Mouse (Mus musculus): Measurements from ENCODE around the gene 9130230L23Rik. TPM values are rescaled to one million over a fixed set of nuclear protein-coding genes. Genes with fewer than 3 reads are reported as not detected.

Gene 9130230L23Rik
- 1.0 TPM in 2 replicates for polyA plus RNA-seq (2012; ENCODE audit: insufficient read depth, insufficient read length, missing spikeins)

- Histone ChIP-seq H3K27ac (ENCODE audit: insufficient read depth, low read depth, low read length) (peak within 1 kb of the TSS; percentile 17; the same call in 1 of the 2 replicates), H3K4me1 (ENCODE audit: control insufficient read depth, insufficient read depth, low read length) (peaks cover 13% of the 10 kb centered on the region), H3K4me3 (ENCODE audit: insufficient read depth, low read length) (peak within 1 kb of the TSS; percentile 36)
- TF ChIP-seq POLR2A (IDR thresholded peaks at IDR 0.05; ENCODE audit: borderline replicate concordance, low read depth, low read length) (no peak), CTCF (IDR thresholded peaks at IDR 0.05; ENCODE audit: low read depth, low read length) (no peak)
Measured at GRCm38 (mm10) chr5:66004134-66004925, at the start of gene 9130230L23Rik. Gene 9130230L23Rik (minus strand): TSS chr5:66004285.

- Histone ChIP-seq H3K27ac (ENCODE audit: insufficient read depth, low read depth, low read length) (no peak overlapping the region), H3K4me3 (ENCODE audit: insufficient read depth, low read length) (no peak overlapping the region), H3K4me1 (ENCODE audit: control insufficient read depth, insufficient read depth, low read length) (peaks cover 23% of the 10 kb centered on the region)
- TF ChIP-seq CTCF (IDR thresholded peaks at IDR 0.05; ENCODE audit: low read depth, low read length) (no peak), POLR2A (IDR thresholded peaks at IDR 0.05; ENCODE audit: borderline replicate concordance, low read depth, low read length) (no peak)
Measured at GRCm38 (mm10) chr5:66052777-66053548, 48.9 kb upstream of the 9130230L23Rik start.

- Histone ChIP-seq H3K27ac (ENCODE audit: insufficient read depth, low read depth, low read length) (no peak overlapping the region), H3K4me3 (ENCODE audit: insufficient read depth, low read length) (no peak overlapping the region), H3K4me1 (ENCODE audit: control insufficient read depth, insufficient read depth, low read length) (peaks cover 35% of the 10 kb centered on the region)
- TF ChIP-seq POLR2A (IDR thresholded peaks at IDR 0.05; ENCODE audit: borderline replicate concordance, low read depth, low read length) (no peak), CTCF (IDR thresholded peaks at IDR 0.05; ENCODE audit: low read depth, low read length) (no peak)
Measured at GRCm38 (mm10) chr5:66050841-66051240, 46.8 kb upstream of the 9130230L23Rik start.

GRCm38 (mm10) chr5:66046356-66046755 lies 42.3 kb upstream of the 9130230L23Rik start:
- Histone ChIP-seq H3K4me1 (ENCODE audit: control insufficient read depth, insufficient read depth, low read length) (peaks cover 28% of the 10 kb centered on the region), H3K4me3 (ENCODE audit: insufficient read depth, low read length) (no peak overlapping the region), H3K27ac (ENCODE audit: insufficient read depth, low read depth, low read length) (no peak overlapping the region)
- no peak for TF ChIP-seq POLR2A (IDR thresholded peaks at IDR 0.05; ENCODE audit: borderline replicate concordance, low read depth, low read length)
- TF ChIP-seq CTCF (IDR thresholded peaks at IDR 0.05; ENCODE audit: low read depth, low read length) = no peak

GRCm38 (mm10) chr5:66043897-66044296 lies 39.8 kb upstream of the 9130230L23Rik start:
- TF ChIP-seq POLR2A (IDR thresholded peaks at IDR 0.05; ENCODE audit: borderline replicate concordance, low read depth, low read length) (no peak), CTCF (IDR thresholded peaks at IDR 0.05; ENCODE audit: low read depth, low read length) (no peak)
- Histone ChIP-seq H3K4me1 (ENCODE audit: control insufficient read depth, insufficient read depth, low read length) (peaks cover 31% of the 10 kb centered on the region), H3K27ac (ENCODE audit: insufficient read depth, low read depth, low read length) (no peak overlapping the region), H3K4me3 (ENCODE audit: insufficient read depth, low read length) (no peak overlapping the region)

- peaks cover 40% of the 10 kb centered on the region for H3K4me1 ChIP-seq (ENCODE audit: control insufficient read depth, insufficient read depth, low read length)
- H3K4me3 ChIP-seq (ENCODE audit: insufficient read depth, low read length) = no peak overlapping the region
- H3K27ac ChIP-seq (ENCODE audit: insufficient read depth, low read depth, low read length) = no peak overlapping the region
- TF ChIP-seq POLR2A (IDR thresholded peaks at IDR 0.05; ENCODE audit: borderline replicate concordance, low read depth, low read length) = no peak
- TF ChIP-seq CTCF (IDR thresholded peaks at IDR 0.05; ENCODE audit: low read depth, low read length) = no peak
Measured at GRCm38 (mm10) chr5:66042651-66043340, 38.7 kb upstream of the 9130230L23Rik start.

- no peak for TF ChIP-seq CTCF (IDR thresholded peaks at IDR 0.05; ENCODE audit: low read depth, low read length)
- no peak for TF ChIP-seq POLR2A (IDR thresholded peaks at IDR 0.05; ENCODE audit: borderline replicate concordance, low read depth, low read length)
- Histone ChIP-seq H3K4me1 (ENCODE audit: control insufficient read depth, insufficient read depth, low read length) (peaks cover 43% of the 10 kb centered on the region), H3K4me3 (ENCODE audit: insufficient read depth, low read length) (no peak overlapping the region), H3K27ac (ENCODE audit: insufficient read depth, low read depth, low read length) (no peak overlapping the region)
Measured at GRCm38 (mm10) chr5:66040744-66041279, 36.7 kb upstream of the 9130230L23Rik start.

- no peak for TF ChIP-seq CTCF (IDR thresholded peaks at IDR 0.05; ENCODE audit: low read depth, low read length)
- no peak for TF ChIP-seq POLR2A (IDR thresholded peaks at IDR 0.05; ENCODE audit: borderline replicate concordance, low read depth, low read length)
- Histone ChIP-seq H3K4me3 (ENCODE audit: insufficient read depth, low read length) (no peak overlapping the region), H3K27ac (ENCODE audit: insufficient read depth, low read depth, low read length) (no peak overlapping the region), H3K4me1 (ENCODE audit: control insufficient read depth, insufficient read depth, low read length) (peaks cover 45% of the 10 kb centered on the region)
Measured at GRCm38 (mm10) chr5:66039813-66040212, 35.7 kb upstream of the 9130230L23Rik start.

- Histone ChIP-seq H3K27ac (ENCODE audit: insufficient read depth, low read depth, low read length) (no peak overlapping the region), H3K4me3 (ENCODE audit: insufficient read depth, low read length) (no peak overlapping the region), H3K4me1 (ENCODE audit: control insufficient read depth, insufficient read depth, low read length) (peaks cover 41% of the 10 kb centered on the region)
- no peak for TF ChIP-seq POLR2A (IDR thresholded peaks at IDR 0.05; ENCODE audit: borderline replicate concordance, low read depth, low read length)
- TF ChIP-seq CTCF (IDR thresholded peaks at IDR 0.05; ENCODE audit: low read depth, low read length) = no peak
Measured at GRCm38 (mm10) chr5:66037066-66037465, 33.0 kb upstream of the 9130230L23Rik start.

Data from bone marrow macrophage, adult 2 months (primary cell).